Mouse (Mus musculus) bone marrow macrophage, adult 2 months (primary cell): ENCODE data around the gene Dna2.

Experiments
- CTCF ChIP-seq: IDR thresholded peaks from 2 replicates; pipeline ENCODE4 v1.5.1; 2012; ENCODE audit warnings: low read depth, mild to moderate bottlenecking, low read length, moderate library complexity
- POLR2A ChIP-seq: IDR thresholded peaks from 2 replicates; pipeline ENCODE4 v1.6.1; 2012; ENCODE audit warnings: mild to moderate bottlenecking, low read depth, low read length, borderline replicate concordance

DNA sequence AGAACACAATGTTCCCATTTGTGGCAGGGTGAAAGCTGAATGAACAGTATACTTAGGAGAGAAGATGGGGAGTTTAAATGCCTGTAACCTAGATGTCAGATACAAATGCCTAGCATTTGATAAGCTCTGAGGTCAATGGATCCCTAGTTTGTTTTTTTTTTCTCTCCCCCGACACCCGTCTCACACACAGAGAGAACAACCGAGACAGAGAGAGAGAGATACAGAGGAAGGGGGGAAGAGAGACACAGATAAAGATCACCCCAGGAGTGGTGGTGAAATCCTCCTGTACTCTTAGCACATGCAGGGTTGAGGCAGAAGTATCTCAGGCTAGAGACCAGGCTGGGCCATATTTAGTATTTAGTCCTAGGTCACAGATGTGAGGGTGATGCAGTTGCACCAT, 27.8 kb upstream of the Dna2 start:
- TF ChIP-seq CTCF: no peak
- no peak for TF ChIP-seq POLR2A
